Mouse (Mus musculus): ENCODE results near the gene Ciao2a.

- TF ChIP-seq CTCF (IDR thresholded peaks at IDR 0.05; ENCODE audit: extremely low read depth, insufficient read depth, low read length) (no peak), POLR2A (IDR thresholded peaks at IDR 0.05; ENCODE audit: extremely low read depth, insufficient read depth, low read length) (no peak)
Observed at GRCm38 (mm10) chr9:66179795-66180194, 53.4 kb downstream of the Ciao2a start.

Data from cortical plate, adult 2 months (tissue).